Mouse (Mus musculus): Measurements from ENCODE around the gene Arhgap44. TPM values are rescaled to one million over a fixed set of nuclear protein-coding genes. Genes with fewer than 3 reads are reported as not detected.

Arhgap44 gene
- polyA plus RNA-seq, 1 experiment from 2014 or later = 7.4 TPM

GRCm38 (mm10) chr11:65065201-65065600 lies 97.6 kb downstream of the Arhgap44 start:
- ATAC-seq (ENCODE audit: low FRiP score, low TSS enrichment) = no peak
- no peaks in the 10 kb centered on the region for H3K4me1 ChIP-seq (ENCODE audit: insufficient read depth, low read length)
- H3K27me3 ChIP-seq (ENCODE audit: insufficient read depth, low read length) = no peaks in the 10 kb centered on the region
- no peak overlapping the region for H3K27ac ChIP-seq (ENCODE audit: low read length)
- no peak overlapping the region for H3K9ac ChIP-seq (replicated peaks; ENCODE audit: low read length)
- H3K4me3 ChIP-seq (ENCODE audit: low read length) = no peak overlapping the region
- 88% methylated on average over 13 of the region's 13 CpGs for WGBS
- no peak overlapping the region for H3K4me2 ChIP-seq (replicated peaks; ENCODE audit: low read depth, low read length)
- no peaks in the 10 kb centered on the region for H3K9me3 ChIP-seq (ENCODE audit: low read length)
- H3K36me3 ChIP-seq (ENCODE audit: insufficient read depth, low read length) = no peaks in the 10 kb centered on the region

GRCm38 (mm10) chr11:65061437-65061836 lies 101.3 kb downstream of the Arhgap44 start:
- H3K4me2 ChIP-seq (replicated peaks; ENCODE audit: low read depth, low read length) = no peak overlapping the region
- WGBS = 65% methylated on average over 3 of the region's 3 CpGs

DNA sequence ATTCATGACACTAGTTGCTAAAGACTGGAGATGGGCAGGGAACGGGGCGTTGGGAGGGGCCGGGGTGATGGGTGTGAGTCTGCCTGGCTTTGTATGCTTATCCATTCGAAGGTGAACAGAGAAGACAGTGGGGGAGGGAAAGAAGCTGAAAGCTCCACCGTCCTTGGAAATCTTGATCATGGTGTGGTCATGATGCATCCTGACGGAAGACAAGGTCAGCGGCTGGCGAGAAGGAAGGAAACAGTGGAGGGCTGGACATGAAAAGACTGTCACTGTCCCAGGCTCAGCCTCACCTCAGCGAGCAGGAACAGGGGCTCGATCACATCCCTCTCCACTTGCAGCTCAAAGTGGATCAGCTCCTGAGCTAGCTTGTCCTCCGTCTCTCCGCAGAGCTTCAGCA lies 103.2 kb downstream of the Arhgap44 start:
- H3K9me3 ChIP-seq (ENCODE audit: low read length) = no peaks in the 10 kb centered on the region
- H3K27ac ChIP-seq (ENCODE audit: low read length) = no peak overlapping the region
- H3K4me2 ChIP-seq (replicated peaks; ENCODE audit: low read depth, low read length) = no peak overlapping the region
- H3K27me3 ChIP-seq (ENCODE audit: insufficient read depth, low read length) = no peaks in the 10 kb centered on the region
- no peak for ATAC-seq (ENCODE audit: low FRiP score, low TSS enrichment)
- no peaks in the 10 kb centered on the region for H3K36me3 ChIP-seq (ENCODE audit: insufficient read depth, low read length)
- no peak overlapping the region for H3K9ac ChIP-seq (replicated peaks; ENCODE audit: low read length)
- H3K4me1 ChIP-seq (ENCODE audit: insufficient read depth, low read length) = no peaks in the 10 kb centered on the region
- WGBS = 83% methylated on average over 12 of the region's 12 CpGs
- H3K4me3 ChIP-seq (ENCODE audit: low read length) = no peak overlapping the region

More at GRCm38 (mm10) chr11:65061437-65061836, 101.3 kb downstream of the Arhgap44 start:
- Histone ChIP-seq H3K4me3 (ENCODE audit: low read length) (no peak overlapping the region), H3K27me3 (ENCODE audit: insufficient read depth, low read length) (no peaks in the 10 kb centered on the region), H3K4me1 (ENCODE audit: insufficient read depth, low read length) (no peaks in the 10 kb centered on the region), H3K9me3 (ENCODE audit: low read length) (no peaks in the 10 kb centered on the region), H3K9ac (replicated peaks; ENCODE audit: low read length) (no peak overlapping the region), H3K36me3 (ENCODE audit: insufficient read depth, low read length) (no peaks in the 10 kb centered on the region), H3K27ac (ENCODE audit: low read length) (no peak overlapping the region)
- no peak for ATAC-seq (ENCODE audit: low FRiP score, low TSS enrichment)

DNA sequence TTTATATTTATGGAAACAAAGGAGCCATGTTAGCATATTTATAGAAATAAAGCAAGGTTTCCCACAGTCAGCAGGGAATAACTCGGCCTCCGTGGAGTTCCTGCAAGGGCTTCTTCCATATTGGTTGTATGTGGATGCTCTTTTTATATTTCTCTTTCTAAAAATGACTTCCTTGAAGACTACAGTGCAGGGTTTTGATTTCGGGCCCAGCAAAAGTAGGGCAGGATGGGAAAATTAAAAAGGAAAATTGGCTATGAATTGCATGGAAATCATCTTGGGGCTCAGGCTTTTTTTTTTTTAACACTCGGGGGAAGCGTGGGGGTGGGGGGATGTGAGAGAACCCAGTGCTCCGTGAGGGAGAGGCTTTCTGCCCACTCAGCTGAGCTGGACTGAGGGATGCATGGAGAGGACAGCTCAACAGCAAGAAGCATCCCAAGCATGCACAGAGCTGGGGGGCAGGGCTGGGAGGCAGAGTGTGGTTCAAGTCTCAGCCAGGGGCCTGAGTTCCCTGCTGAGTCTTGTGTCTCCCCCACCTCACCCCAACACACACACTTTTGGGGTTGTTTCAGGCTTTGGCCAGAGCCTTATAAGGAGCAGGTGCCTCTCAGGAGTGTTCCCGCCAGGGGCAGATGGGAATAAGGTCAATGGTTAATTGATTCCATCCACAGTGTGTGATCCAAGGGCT lies 104.4 kb downstream of the Arhgap44 start:
- Histone ChIP-seq H3K4me1 (ENCODE audit: insufficient read depth, low read length) (no peaks in the 10 kb centered on the region), H3K4me2 (replicated peaks; ENCODE audit: low read depth, low read length) (no peak overlapping the region), H3K27ac (ENCODE audit: low read length) (no peak overlapping the region), H3K27me3 (ENCODE audit: insufficient read depth, low read length) (no peaks in the 10 kb centered on the region), H3K4me3 (ENCODE audit: low read length) (no peak overlapping the region), H3K36me3 (ENCODE audit: insufficient read depth, low read length) (no peaks in the 10 kb centered on the region), H3K9ac (replicated peaks; ENCODE audit: low read length) (no peak overlapping the region), H3K9me3 (ENCODE audit: low read length) (no peaks in the 10 kb centered on the region)
- whole genome bisulfite sequencing = 76% methylated on average over 7 of the region's 7 CpGs
- ATAC-seq (ENCODE audit: low FRiP score, low TSS enrichment) = no peak

GRCm38 (mm10) chr11:65055596-65055995 lies 107.2 kb downstream of the Arhgap44 start:
- no peak overlapping the region for H3K27ac ChIP-seq (ENCODE audit: low read length)
- no peak for ATAC-seq (ENCODE audit: low FRiP score, low TSS enrichment)
- no peaks in the 10 kb centered on the region for H3K36me3 ChIP-seq (ENCODE audit: insufficient read depth, low read length)
- no peak overlapping the region for H3K9ac ChIP-seq (replicated peaks; ENCODE audit: low read length)
- whole genome bisulfite sequencing = 69% methylated on average over 7 of the region's 7 CpGs
- no peak overlapping the region for H3K4me2 ChIP-seq (replicated peaks; ENCODE audit: low read depth, low read length)
- H3K4me1 ChIP-seq (ENCODE audit: insufficient read depth, low read length) = no peaks in the 10 kb centered on the region
- no peaks in the 10 kb centered on the region for H3K9me3 ChIP-seq (ENCODE audit: low read length)
- no peak overlapping the region for H3K4me3 ChIP-seq (ENCODE audit: low read length)
- no peaks in the 10 kb centered on the region for H3K27me3 ChIP-seq (ENCODE audit: insufficient read depth, low read length)

DNA sequence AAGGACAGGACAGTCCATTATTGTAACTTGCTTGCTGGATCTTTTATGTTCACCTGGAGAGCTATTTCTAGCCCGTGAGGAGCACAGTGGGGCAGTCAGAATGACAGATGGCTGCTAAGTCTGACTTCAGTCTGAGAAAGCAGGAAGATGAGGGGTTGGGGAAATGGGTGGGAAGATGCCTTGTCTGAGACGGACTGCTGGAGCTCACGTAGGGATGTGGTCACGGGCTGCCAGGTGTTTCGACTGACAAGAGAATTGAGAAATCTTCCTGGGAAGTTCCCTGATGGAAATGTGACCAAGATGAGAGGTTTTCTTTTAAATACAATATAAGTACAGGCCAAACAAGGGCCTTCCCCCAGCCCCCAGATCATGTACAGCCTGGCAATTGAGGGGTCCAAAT lies 108.5 kb downstream of the Arhgap44 start:
- WGBS = 73% methylated on average over 5 of the region's 5 CpGs
- no peak for ATAC-seq (ENCODE audit: low FRiP score, low TSS enrichment)
- Histone ChIP-seq H3K9me3 (ENCODE audit: low read length) (no peaks in the 10 kb centered on the region), H3K36me3 (ENCODE audit: insufficient read depth, low read length) (no peaks in the 10 kb centered on the region), H3K9ac (replicated peaks; ENCODE audit: low read length) (no peak overlapping the region), H3K4me2 (replicated peaks; ENCODE audit: low read depth, low read length) (no peak overlapping the region), H3K4me1 (ENCODE audit: insufficient read depth, low read length) (no peaks in the 10 kb centered on the region), H3K27me3 (ENCODE audit: insufficient read depth, low read length) (no peaks in the 10 kb centered on the region), H3K4me3 (ENCODE audit: low read length) (no peak overlapping the region), H3K27ac (ENCODE audit: low read length) (no peak overlapping the region)

GRCm38 (mm10) chr11:65050819-65051218 lies 111.9 kb downstream of the Arhgap44 start:
- no peak overlapping the region for H3K27ac ChIP-seq (ENCODE audit: low read length)
- no peak; the same call in 1 of the 2 replicates for ATAC-seq (ENCODE audit: low FRiP score, low TSS enrichment)
- H3K9me3 ChIP-seq (ENCODE audit: low read length) = no peaks in the 10 kb centered on the region
- 97% methylated on average over 5 of the region's 5 CpGs for WGBS
- no peaks in the 10 kb centered on the region for H3K27me3 ChIP-seq (ENCODE audit: insufficient read depth, low read length)
- no peak overlapping the region for H3K9ac ChIP-seq (replicated peaks; ENCODE audit: low read length)
- H3K4me2 ChIP-seq (replicated peaks; ENCODE audit: low read depth, low read length) = no peak overlapping the region
- no peaks in the 10 kb centered on the region for H3K4me1 ChIP-seq (ENCODE audit: insufficient read depth, low read length)
- H3K36me3 ChIP-seq (ENCODE audit: insufficient read depth, low read length) = no peaks in the 10 kb centered on the region
- H3K4me3 ChIP-seq (ENCODE audit: low read length) = no peak overlapping the region

GRCm38 (mm10) chr11:65049090-65049489 lies 113.7 kb downstream of the Arhgap44 start:
- H3K4me1 ChIP-seq (ENCODE audit: insufficient read depth, low read length) = no peaks in the 10 kb centered on the region
- H3K4me2 ChIP-seq (replicated peaks; ENCODE audit: low read depth, low read length) = no peak overlapping the region
- no peaks in the 10 kb centered on the region for H3K36me3 ChIP-seq (ENCODE audit: insufficient read depth, low read length)
- H3K9ac ChIP-seq (replicated peaks; ENCODE audit: low read length) = no peak overlapping the region
- 79% methylated on average over 7 of the region's 7 CpGs for WGBS
- H3K27me3 ChIP-seq (ENCODE audit: insufficient read depth, low read length) = no peaks in the 10 kb centered on the region
- no peaks in the 10 kb centered on the region for H3K9me3 ChIP-seq (ENCODE audit: low read length)
- no peak for ATAC-seq (ENCODE audit: low FRiP score, low TSS enrichment)
- no peak overlapping the region for H3K4me3 ChIP-seq (ENCODE audit: low read length)
- no peak overlapping the region for H3K27ac ChIP-seq (ENCODE audit: low read length)

- Histone ChIP-seq H3K4me1 (ENCODE audit: insufficient read depth, low read length) (peaks cover 14% of the 10 kb centered on the region; the same call in 1 of the 2 replicates), H3K4me3 (ENCODE audit: low read length) (no peak overlapping the region), H3K36me3 (ENCODE audit: insufficient read depth, low read length) (no peaks in the 10 kb centered on the region), H3K27ac (ENCODE audit: low read length) (no peak overlapping the region), H3K4me2 (replicated peaks; ENCODE audit: low read depth, low read length) (no peak overlapping the region), H3K9me3 (ENCODE audit: low read length) (no peaks in the 10 kb centered on the region), H3K27me3 (ENCODE audit: insufficient read depth, low read length) (no peaks in the 10 kb centered on the region), H3K9ac (replicated peaks; ENCODE audit: low read length) (no peak overlapping the region)
- ATAC-seq (ENCODE audit: low FRiP score, low TSS enrichment) = no peak
- 77% methylated on average over 6 of the region's 6 CpGs for WGBS
Measured at GRCm38 (mm10) chr11:65040556-65040955, 122.2 kb downstream of the Arhgap44 start.

- WGBS = 65% methylated on average over 12 of the region's 12 CpGs
- no peak overlapping the region for H3K4me2 ChIP-seq (replicated peaks; ENCODE audit: low read depth, low read length)
- no peak overlapping the region for H3K9ac ChIP-seq (replicated peaks; ENCODE audit: low read length)
- H3K27ac ChIP-seq (ENCODE audit: low read length) = no peak overlapping the region
- H3K36me3 ChIP-seq (ENCODE audit: insufficient read depth, low read length) = 0 out of 2 replicates have a peak, but pooled peaks cover 3% of the 10 kb centered on the region
- no peaks in the 10 kb centered on the region for H3K27me3 ChIP-seq (ENCODE audit: insufficient read depth, low read length)
- peaks cover 14% of the 10 kb centered on the region; the same call in 1 of the 2 replicates for H3K4me1 ChIP-seq (ENCODE audit: insufficient read depth, low read length)
- no peaks in the 10 kb centered on the region for H3K9me3 ChIP-seq (ENCODE audit: low read length)
- ATAC-seq (ENCODE audit: low FRiP score, low TSS enrichment) = no peak
- H3K4me3 ChIP-seq (ENCODE audit: low read length) = no peak overlapping the region
Measured at GRCm38 (mm10) chr11:65039517-65040095, 123.2 kb downstream of the Arhgap44 start.

Data from kidney, embryonic 16.5 days (tissue).